Mouse (Mus musculus) adrenal gland, postnatal 10 days (tissue): ENCODE measurements at regions not wholly inside any gene's neighbourhood (a gene's known extent, or its start where the extent isn't known, plus 50 kb on each side); places are given as distances from the start of the nearest gene placed in this dataset.

ENCODE experiments used
- DNase-seq: peaks from one replicate; pipeline ENCODE4 v3.0.0; 2021; ENCODE audit warnings: mixed read lengths

GRCm38 (mm10) chr2:68799993-68800740 lies 61.1 kb upstream of the Cers6 start:
- no peak for DNase-seq

GRCm38 (mm10) chr2:68804117-68804516 lies 57.1 kb upstream of the Cers6 start:
- DNase-seq, result no peak

- DNase-seq, result peak; percentile 35
Observed at GRCm38 (mm10) chr2:68805866-68806265, 55.4 kb upstream of the Cers6 start.

- no peak for DNase-seq
Observed at GRCm38 (mm10) chr2:68806311-68806895, 54.8 kb upstream of the Cers6 start.
